Mouse (Mus musculus) G1E (cell line): Measurements from ENCODE around the gene Coro2b.

Experiments used
- CTCF ChIP-seq: IDR thresholded peaks from 2 replicates; pipeline ENCODE4 v1.5.1; 2012; ENCODE audit warnings: low read depth, low read length, inconsistent platforms, mixed read lengths
- TAL1 ChIP-seq: conservative IDR thresholded peaks from 2 replicates; pipeline ENCODE4 v1.6.1; 2012; ENCODE audit warnings: low read depth, low read length, inconsistent platforms, mixed read lengths

- TF ChIP-seq CTCF = no peak
- TF ChIP-seq TAL1 = no peak
Observed at GRCm38 (mm10) chr9:62540736-62541135, 3.9 kb upstream of the Coro2b start.
